Mouse (Mus musculus): ENCODE results near the gene Scarb1. TPM values are rescaled to one million over a fixed set of nuclear protein-coding genes. Genes with fewer than 3 reads are reported as not detected.

The Scarb1 gene
- total and polyA plus RNA-seq, 2 experiments from 2014 or later, result 57.7 to 74.0 TPM

GRCm38 (mm10) chr5:125325285-125325684, 15.6 kb downstream of the Scarb1 start:
- H3K9me3 ChIP-seq (ENCODE audit: low read length), result no peaks in the 10 kb centered on the region
- H3K27me3 ChIP-seq (ENCODE audit: insufficient read depth, low read length), result no peaks in the 10 kb centered on the region
- DNase-seq (ENCODE audit: low spot score) (no peak), ATAC-seq (ENCODE audit: low FRiP score) (no peak)
- no peak overlapping the region for H3K4me3 ChIP-seq (ENCODE audit: low read depth, low read length)
- H3K27ac ChIP-seq (ENCODE audit: low read depth, low read length), result no peak overlapping the region
- WGBS, result 82% methylated on average over 4 of the region's 4 CpGs
- no peak for TF ChIP-seq CTCF (IDR thresholded peaks at IDR 0.05)
- H3K4me2 ChIP-seq (ENCODE audit: low read depth, low read length, poor library complexity, severe bottlenecking), result no peak overlapping the region
- no peak overlapping the region for H3K9ac ChIP-seq (replicated peaks; ENCODE audit: low read length, poor library complexity, severe bottlenecking)
- H3K4me1 ChIP-seq (ENCODE audit: insufficient read depth, low read length), result no peaks in the 10 kb centered on the region
- no peaks in the 10 kb centered on the region for H3K36me3 ChIP-seq (ENCODE audit: insufficient read depth, low read length)

GRCm38 (mm10) chr5:125323939-125324480, 16.9 kb downstream of the Scarb1 start:
- Histone ChIP-seq H3K4me1 (ENCODE audit: insufficient read depth, low read length) (no peaks in the 10 kb centered on the region), H3K4me2 (ENCODE audit: low read depth, low read length, poor library complexity, severe bottlenecking) (no peak overlapping the region), H3K9ac (replicated peaks; ENCODE audit: low read length, poor library complexity, severe bottlenecking) (no peak overlapping the region), H3K4me3 (ENCODE audit: low read depth, low read length) (no peak overlapping the region), H3K36me3 (ENCODE audit: insufficient read depth, low read length) (no peaks in the 10 kb centered on the region), H3K27ac (ENCODE audit: low read depth, low read length) (no peak overlapping the region), H3K27me3 (ENCODE audit: insufficient read depth, low read length) (no peaks in the 10 kb centered on the region), H3K9me3 (ENCODE audit: low read length) (no peaks in the 10 kb centered on the region)
- WGBS, result 88% methylated on average over 7 of the region's 7 CpGs
- TF ChIP-seq CTCF (IDR thresholded peaks at IDR 0.05), result no peak
- no peak for ATAC-seq (ENCODE audit: low FRiP score)
- DNase-seq (ENCODE audit: low spot score), result no peak

GRCm38 (mm10) chr5:125323128-125323527, 17.8 kb downstream of the Scarb1 start:
- Histone ChIP-seq H3K36me3 (ENCODE audit: insufficient read depth, low read length) (no peaks in the 10 kb centered on the region), H3K4me3 (ENCODE audit: low read depth, low read length) (no peak overlapping the region), H3K27ac (ENCODE audit: low read depth, low read length) (no peak overlapping the region), H3K4me2 (ENCODE audit: low read depth, low read length, poor library complexity, severe bottlenecking) (no peak overlapping the region), H3K4me1 (ENCODE audit: insufficient read depth, low read length) (no peaks in the 10 kb centered on the region), H3K9ac (replicated peaks; ENCODE audit: low read length, poor library complexity, severe bottlenecking) (no peak overlapping the region), H3K27me3 (ENCODE audit: insufficient read depth, low read length) (no peaks in the 10 kb centered on the region), H3K9me3 (ENCODE audit: low read length) (no peaks in the 10 kb centered on the region)
- DNase-seq (ENCODE audit: low spot score) (no peak), ATAC-seq (ENCODE audit: low FRiP score) (no peak)
- 83% methylated on average over 6 of the region's 6 CpGs for WGBS
- TF ChIP-seq CTCF (IDR thresholded peaks at IDR 0.05), result no peak

- no peak overlapping the region for H3K4me3 ChIP-seq (ENCODE audit: low read depth, low read length)
- peak overlapping the region; percentile 38; the same call in 1 of the 2 replicates for H3K27ac ChIP-seq (ENCODE audit: low read depth, low read length)
- H3K27me3 ChIP-seq (ENCODE audit: insufficient read depth, low read length), result no peaks in the 10 kb centered on the region
- no peaks in the 10 kb centered on the region for H3K9me3 ChIP-seq (ENCODE audit: low read length)
- 0 out of 2 replicates have a peak, but pooled peaks have one; percentile 27 for ATAC-seq (ENCODE audit: low FRiP score)
- no peak for TF ChIP-seq CTCF (IDR thresholded peaks at IDR 0.05)
- peak; percentile 53 for DNase-seq (ENCODE audit: low spot score)
- H3K9ac ChIP-seq (replicated peaks; ENCODE audit: low read length, poor library complexity, severe bottlenecking), result no peak overlapping the region
- no peaks in the 10 kb centered on the region for H3K4me1 ChIP-seq (ENCODE audit: insufficient read depth, low read length)
- no peaks in the 10 kb centered on the region for H3K36me3 ChIP-seq (ENCODE audit: insufficient read depth, low read length)
- H3K4me2 ChIP-seq (ENCODE audit: low read depth, low read length, poor library complexity, severe bottlenecking), result no peak overlapping the region
- 49% methylated on average over 3 of the region's 3 CpGs for WGBS
Measured at GRCm38 (mm10) chr5:125321836-125322235, 19.1 kb downstream of the Scarb1 start.

- H3K4me2 ChIP-seq (ENCODE audit: low read depth, low read length, poor library complexity, severe bottlenecking), result no peak overlapping the region
- 78% methylated on average over 16 of the region's 16 CpGs for WGBS
- DNase-seq (ENCODE audit: low spot score) (peak; percentile 81), ATAC-seq (ENCODE audit: low FRiP score) (no peak)
- no peak for TF ChIP-seq CTCF (IDR thresholded peaks at IDR 0.05)
- no peak overlapping the region for H3K9ac ChIP-seq (replicated peaks; ENCODE audit: low read length, poor library complexity, severe bottlenecking)
- no peak overlapping the region for H3K4me3 ChIP-seq (ENCODE audit: low read depth, low read length)
- H3K27ac ChIP-seq (ENCODE audit: low read depth, low read length), result no peak overlapping the region
- H3K4me1 ChIP-seq (ENCODE audit: insufficient read depth, low read length), result no peaks in the 10 kb centered on the region
- H3K36me3 ChIP-seq (ENCODE audit: insufficient read depth, low read length), result no peaks in the 10 kb centered on the region
- H3K9me3 ChIP-seq (ENCODE audit: low read length), result no peaks in the 10 kb centered on the region
- H3K27me3 ChIP-seq (ENCODE audit: insufficient read depth, low read length), result no peaks in the 10 kb centered on the region
Measured at GRCm38 (mm10) chr5:125319057-125319800, 21.7 kb downstream of the Scarb1 start.

- Histone ChIP-seq H3K9me3 (ENCODE audit: low read length) (no peaks in the 10 kb centered on the region), H3K4me1 (ENCODE audit: insufficient read depth, low read length) (0 out of 2 replicates have a peak, but pooled peaks cover 4% of the 10 kb centered on the region), H3K9ac (replicated peaks; ENCODE audit: low read length, poor library complexity, severe bottlenecking) (no peak overlapping the region), H3K27me3 (ENCODE audit: insufficient read depth, low read length) (no peaks in the 10 kb centered on the region), H3K36me3 (ENCODE audit: insufficient read depth, low read length) (no peaks in the 10 kb centered on the region), H3K4me3 (ENCODE audit: low read depth, low read length) (no peak overlapping the region), H3K4me2 (ENCODE audit: low read depth, low read length, poor library complexity, severe bottlenecking) (no peak overlapping the region), H3K27ac (ENCODE audit: low read depth, low read length) (no peak overlapping the region)
- WGBS, result 92% methylated on average over 8 of the region's 8 CpGs
- DNase-seq (ENCODE audit: low spot score) (no peak), ATAC-seq (ENCODE audit: low FRiP score) (no peak)
- TF ChIP-seq CTCF (IDR thresholded peaks at IDR 0.05), result no peak
Measured at GRCm38 (mm10) chr5:125317953-125318352, 22.9 kb downstream of the Scarb1 start.

Measured in midbrain, postnatal 0 days (tissue).